Mouse (Mus musculus) lung, embryonic 14.5 days (tissue): ENCODE data around the gene Bpifa1. TPM values are rescaled to one million over a fixed set of nuclear protein-coding genes. Genes with fewer than 3 reads are reported as not detected.

Source experiments
- ATAC-seq: fragments of 200-750 bp; cut with Nextera tagmentation; 2 replicates; pipeline ENCODE4 v1.8.0; 2017; ENCODE audit warnings: mild to moderate bottlenecking, moderate TSS enrichment, moderate library complexity; ENCODE audit not compliant: insufficient read depth
- DNase-seq: peaks from one replicate; pipeline ENCODE4 v3.0.0-alpha.2; 2015
- H3K27ac ChIP-seq: fragments of 300-500 bp; sonication (generic); 2 replicates; pipeline ENCODE4 v1.5.1; 2014; ENCODE audit warnings: low read depth, mild to moderate bottlenecking, moderate library complexity
- H3K27me3 ChIP-seq: fragments of 300-500 bp; sonication (generic); 2 replicates; pipeline ENCODE4 v1.6.1; 2014; ENCODE audit warnings: low read length, control low read depth; ENCODE audit not compliant: insufficient read depth
- H3K36me3 ChIP-seq: fragments of 300-500 bp; sonication (generic); 2 replicates; pipeline ENCODE4 v1.6.1; 2014; ENCODE audit warnings: control low read depth; ENCODE audit not compliant: insufficient read depth
- H3K4me1 ChIP-seq: fragments of 300-500 bp; sonication (generic); 2 replicates; pipeline ENCODE4 v1.6.1; 2014; ENCODE audit warnings: antibody characterized with exemption, control low read depth; ENCODE audit not compliant: insufficient read depth
- H3K4me2 ChIP-seq: fragments of 300-500 bp; sonication (generic); 2 replicates; pipeline ENCODE4 v1.6.1; 2014; ENCODE audit warnings: mild to moderate bottlenecking
- H3K4me3 ChIP-seq: fragments of 300-500 bp; sonication (generic); 2 replicates; pipeline ENCODE4 v1.5.1; 2014; ENCODE audit warnings: low read depth, low read length
- H3K9ac ChIP-seq: fragments of 300-500 bp; sonication (generic); 2 replicates; pipeline ENCODE4 v1.6.1; 2014
- H3K9me3 ChIP-seq: fragments of 300-500 bp; sonication (generic); 2 replicates; pipeline ENCODE4 v1.6.1; 2016; ENCODE audit warnings: low read depth, low read length, control low read depth
- CTCF ChIP-seq: IDR thresholded peaks from 2 replicates; pipeline ENCODE4 v1.5.1; 2016; ENCODE audit warnings: antibody characterized with exemption, low read depth
- WGBS: fragments of 180-500 bp; shearing (Covaris S2); extraction: QIAGEN DNeasy Blood & Tissue Kit; methylation state at CpG from one replicate; pipeline ENCODE4 v1.1.7; 2014; 5-methylcytosine and 5-hydroxymethylcytosine counted together
- polyA plus RNA-seq: library from polyadenylated mRNA; unstranded; fragments of >200 nt; fragmentation: Nextera tagmentation; extraction: Ambion mirVana; gene quantifications from 2 replicates; pipeline ENCODE4 v1.2.1, GENCODE M21; 2014

Gene Bpifa1
- not detected in 2 replicates for polyA plus RNA-seq

DNA sequence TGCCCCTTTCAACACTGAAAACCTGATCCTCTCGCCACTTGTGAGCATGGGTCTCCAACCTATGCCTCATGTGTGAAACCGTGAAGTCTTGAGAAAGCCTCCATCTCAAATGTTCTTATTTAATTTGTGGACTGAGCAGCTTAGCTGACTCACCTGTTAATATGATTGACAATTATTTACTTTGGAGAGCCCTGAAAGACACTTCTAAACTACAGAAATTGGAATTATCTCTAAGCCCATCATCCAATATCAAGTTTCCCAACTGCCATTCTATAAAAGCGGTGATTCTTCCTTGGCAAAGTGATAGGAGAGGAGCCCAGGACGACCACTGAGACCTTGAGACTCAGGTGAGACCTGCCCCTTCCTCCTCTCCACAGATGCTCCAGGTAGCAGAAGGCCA lies at the start of gene Bpifa1:
Gene Bpifa1, plus strand, starts transcription at position 301 of the 400 bp plus-strand sequence.
- Histone ChIP-seq H3K9me3 (no peaks in the 10 kb centered on the region), H3K9ac (no peak within 1 kb of the TSS), H3K4me3 (no peak within 1 kb of the TSS), H3K4me1 (no peaks in the 10 kb centered on the region), H3K4me2 (no peak within 1 kb of the TSS), H3K27me3 (no peaks in the 10 kb centered on the region), H3K27ac (no peak within 1 kb of the TSS), H3K36me3 (no peaks in the 10 kb centered on the region)
- no peak for ATAC-seq
- WGBS, result 71% methylated on average over 4 of the region's 4 CpGs
- no peak for TF ChIP-seq CTCF
- DNase-seq, result no peak

DNA sequence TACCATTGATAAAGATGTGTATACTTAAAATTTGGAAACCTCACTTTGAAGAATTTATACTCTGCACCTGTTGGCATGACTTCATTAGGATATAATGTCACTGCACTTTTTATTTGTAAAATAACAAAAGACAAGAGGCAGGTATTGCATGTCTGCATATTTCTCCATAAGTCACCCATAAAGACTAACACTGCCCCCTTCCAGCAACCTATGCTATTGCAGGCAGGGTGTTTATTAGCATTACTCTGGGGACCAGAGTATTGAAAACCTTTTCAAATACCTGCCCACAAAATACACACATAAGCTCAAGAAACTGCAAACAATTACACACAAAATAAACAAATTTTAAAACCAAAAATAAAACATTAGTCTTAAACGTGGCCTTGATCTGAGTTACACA lies 44.9 kb upstream of the Bpifa1 start:
- ATAC-seq (no peak), DNase-seq (peak; percentile 11)
- Histone ChIP-seq H3K27ac (no peak overlapping the region), H3K4me1 (no peaks in the 10 kb centered on the region), H3K27me3 (no peaks in the 10 kb centered on the region), H3K4me2 (no peak overlapping the region), H3K4me3 (no peak overlapping the region), H3K9ac (no peak overlapping the region), H3K36me3 (no peaks in the 10 kb centered on the region), H3K9me3 (no peaks in the 10 kb centered on the region)
- WGBS, result 40% methylated on average over 1 of the region's 1 CpGs
- peak; percentile 51 for TF ChIP-seq CTCF

DNA sequence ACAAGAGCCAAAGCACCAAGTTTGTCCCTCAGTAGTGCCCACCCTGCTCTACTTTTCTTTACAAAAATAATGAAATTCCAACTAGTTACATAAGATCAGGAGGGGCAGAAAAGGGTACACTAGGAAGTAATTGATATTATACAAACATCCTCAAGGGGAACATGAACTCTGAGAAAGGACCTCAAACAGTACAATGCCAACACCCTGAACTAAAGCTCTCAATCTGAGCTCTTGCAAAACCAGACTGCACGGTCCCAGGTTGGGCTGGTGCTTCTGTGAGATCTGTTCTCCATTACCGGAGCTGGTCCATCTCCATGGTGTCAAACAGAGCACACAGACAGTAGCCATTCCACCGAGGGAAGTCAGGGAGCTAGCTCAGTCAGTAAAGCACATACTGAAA lies 25.3 kb upstream of the Bpifa1 start:
- Histone ChIP-seq H3K4me1 (no peaks in the 10 kb centered on the region), H3K36me3 (no peaks in the 10 kb centered on the region), H3K4me2 (no peak overlapping the region), H3K4me3 (no peak overlapping the region), H3K27ac (no peak overlapping the region), H3K9ac (no peak overlapping the region), H3K27me3 (no peaks in the 10 kb centered on the region), H3K9me3 (no peaks in the 10 kb centered on the region)
- ATAC-seq (no peak), DNase-seq (no peak)
- WGBS, result 66% methylated on average over 3 of the region's 3 CpGs
- no peak for TF ChIP-seq CTCF

DNA sequence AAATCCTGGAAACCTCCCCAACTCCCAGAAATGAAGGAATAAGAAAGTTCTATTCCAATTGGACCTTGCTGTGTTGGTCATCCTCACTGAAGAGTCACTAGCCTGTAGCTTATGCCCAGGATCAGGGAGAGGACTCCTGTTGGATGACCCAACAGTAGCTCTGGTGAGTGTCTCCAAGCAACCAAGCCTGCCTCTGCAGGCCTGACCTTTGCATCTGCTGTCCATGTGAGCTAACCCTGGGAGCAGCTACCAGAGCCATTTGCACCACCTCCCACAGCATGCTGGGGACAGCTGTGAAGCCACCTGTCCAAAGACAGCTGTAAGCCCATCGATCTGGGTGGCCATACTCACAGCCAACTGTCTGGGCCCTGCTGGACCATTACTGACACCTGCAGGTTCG lies 12.6 kb upstream of the Bpifa1 start, which contains the start of gene Bpifa3:
Gene Bpifa3, plus strand, starts transcription at position 217 of the 400 bp plus-strand sequence.
- DNase-seq (no peak), ATAC-seq (no peak)
- Histone ChIP-seq H3K4me3 (no peak within 1 kb of the TSS), H3K27ac (no peak within 1 kb of the TSS), H3K9ac (no peak within 1 kb of the TSS), H3K36me3 (no peaks in the 10 kb centered on the region), H3K4me1 (no peaks in the 10 kb centered on the region), H3K9me3 (no peaks in the 10 kb centered on the region), H3K4me2 (no peak within 1 kb of the TSS), H3K27me3 (no peaks in the 10 kb centered on the region)
- 50% methylated on average over 2 of the region's 2 CpGs for WGBS
- no peak for TF ChIP-seq CTCF

DNA sequence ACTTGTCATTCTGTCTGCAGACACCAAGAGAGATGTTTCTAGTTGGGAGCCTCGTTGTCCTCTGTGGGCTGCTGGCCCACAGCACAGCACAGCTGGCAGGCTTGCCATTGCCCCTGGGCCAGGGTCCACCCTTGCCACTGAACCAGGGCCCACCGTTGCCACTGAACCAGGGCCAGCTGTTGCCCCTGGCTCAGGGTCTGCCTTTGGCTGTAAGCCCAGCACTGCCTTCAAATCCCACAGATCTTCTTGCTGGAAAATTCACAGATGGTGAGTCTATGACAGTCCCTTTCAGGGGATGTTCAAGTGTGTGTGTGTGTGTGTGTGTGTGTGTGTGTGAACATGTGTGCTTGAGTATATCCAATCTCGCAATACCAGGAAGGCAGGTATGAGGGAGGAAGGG lies 1.1 kb downstream of the Bpifa1 start:
- no peak for TF ChIP-seq CTCF
- Histone ChIP-seq H3K36me3 (no peaks in the 10 kb centered on the region), H3K4me3 (no peak overlapping the region), H3K27me3 (no peaks in the 10 kb centered on the region), H3K9ac (no peak overlapping the region), H3K4me1 (no peaks in the 10 kb centered on the region), H3K27ac (no peak overlapping the region), H3K4me2 (no peak overlapping the region), H3K9me3 (no peaks in the 10 kb centered on the region)
- DNase-seq, result no peak
- 56% methylated on average over 3 of the region's 3 CpGs for WGBS
- no peak for ATAC-seq

DNA sequence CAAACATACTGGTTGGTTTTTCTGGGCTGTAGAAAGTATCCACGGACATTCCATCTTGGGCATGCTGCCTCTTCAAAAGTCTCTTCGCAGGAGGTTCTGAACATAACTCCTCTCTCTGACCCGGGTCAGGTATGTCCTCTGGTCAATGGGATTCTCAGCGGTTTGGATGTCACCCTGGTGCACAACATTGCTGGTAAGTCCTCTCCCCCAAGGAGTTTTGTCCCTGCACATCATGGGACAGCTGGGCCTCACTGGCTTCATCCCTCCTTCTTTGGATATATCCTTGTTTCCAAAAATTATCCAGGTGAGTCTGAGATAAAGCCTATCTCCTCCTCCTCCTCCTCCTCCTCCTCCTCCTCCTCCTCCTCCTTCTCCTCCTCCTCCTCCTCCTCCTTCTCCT lies 4.8 kb downstream of the Bpifa1 start:
- Histone ChIP-seq H3K9me3 (no peaks in the 10 kb centered on the region), H3K27ac (no peak overlapping the region), H3K4me3 (no peak overlapping the region), H3K36me3 (no peaks in the 10 kb centered on the region), H3K4me2 (no peak overlapping the region), H3K27me3 (no peaks in the 10 kb centered on the region), H3K4me1 (no peaks in the 10 kb centered on the region), H3K9ac (no peak overlapping the region)
- no peak for ATAC-seq
- no peak for DNase-seq
- TF ChIP-seq CTCF, result no peak
- WGBS, result 73% methylated on average over 4 of the region's 4 CpGs

DNA sequence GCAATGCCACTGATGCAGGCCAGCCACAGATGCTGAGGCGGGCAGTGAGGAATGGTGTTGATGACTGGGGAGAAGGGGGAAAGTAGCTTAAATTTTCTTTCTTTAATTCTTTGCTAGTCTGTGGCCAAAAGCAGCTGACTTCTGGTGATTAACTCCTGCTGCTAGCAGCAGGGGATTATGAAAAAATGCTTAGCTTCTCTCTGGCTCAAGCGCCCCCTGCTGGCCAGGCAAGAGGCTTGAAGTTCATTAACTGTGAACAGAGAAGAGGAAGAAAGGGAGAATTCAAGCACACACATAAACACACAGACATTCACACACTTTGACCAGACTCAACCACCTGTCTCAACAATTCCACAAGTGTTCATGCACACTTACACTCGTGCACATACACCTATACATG lies 15.8 kb downstream of the Bpifa1 start:
- Histone ChIP-seq H3K27ac (no peak overlapping the region), H3K4me2 (no peak overlapping the region), H3K9me3 (no peaks in the 10 kb centered on the region), H3K27me3 (no peaks in the 10 kb centered on the region), H3K36me3 (no peaks in the 10 kb centered on the region), H3K9ac (no peak overlapping the region), H3K4me3 (no peak overlapping the region), H3K4me1 (no peaks in the 10 kb centered on the region)
- TF ChIP-seq CTCF, result peak; percentile 74
- no peak for ATAC-seq
- peak; percentile 59 for DNase-seq
- WGBS, result 31% methylated on average over 3 of the region's 3 CpGs

- no peak for TF ChIP-seq CTCF
- no peak within 1 kb of the TSS for H3K27ac ChIP-seq
- no peak within 1 kb of the TSS for H3K4me2 ChIP-seq
- H3K9ac ChIP-seq, result no peak within 1 kb of the TSS
- no peaks in the 10 kb centered on the region for H3K9me3 ChIP-seq
- H3K4me3 ChIP-seq, result no peak within 1 kb of the TSS
- H3K4me1 ChIP-seq, result no peaks in the 10 kb centered on the region
- WGBS, result 76% methylated on average over 8 of the region's 8 CpGs
- ATAC-seq (no peak), DNase-seq (no peak)
- no peaks in the 10 kb centered on the region for H3K27me3 ChIP-seq
- no peaks in the 10 kb centered on the region for H3K36me3 ChIP-seq
Measured at GRCm38 (mm10) chr2:154162307-154162706, 19.6 kb downstream of the Bpifa1 start, which contains the start of gene Bpifa5. Gene Bpifa5, plus strand, starts transcription at chr2:154162607.
